Mouse (Mus musculus): Measurements from ENCODE around the gene Zfp180. TPM values are rescaled to one million over a fixed set of nuclear protein-coding genes. Genes with fewer than 3 reads are reported as not detected.
A peak's percentile ranks its signal among the peaks of the same experiment; 100 is the strongest.

Gene Zfp180
- total and polyA plus RNA-seq, 3 experiments = 21.6 to 21.9 TPM; not detected in 1

DNA sequence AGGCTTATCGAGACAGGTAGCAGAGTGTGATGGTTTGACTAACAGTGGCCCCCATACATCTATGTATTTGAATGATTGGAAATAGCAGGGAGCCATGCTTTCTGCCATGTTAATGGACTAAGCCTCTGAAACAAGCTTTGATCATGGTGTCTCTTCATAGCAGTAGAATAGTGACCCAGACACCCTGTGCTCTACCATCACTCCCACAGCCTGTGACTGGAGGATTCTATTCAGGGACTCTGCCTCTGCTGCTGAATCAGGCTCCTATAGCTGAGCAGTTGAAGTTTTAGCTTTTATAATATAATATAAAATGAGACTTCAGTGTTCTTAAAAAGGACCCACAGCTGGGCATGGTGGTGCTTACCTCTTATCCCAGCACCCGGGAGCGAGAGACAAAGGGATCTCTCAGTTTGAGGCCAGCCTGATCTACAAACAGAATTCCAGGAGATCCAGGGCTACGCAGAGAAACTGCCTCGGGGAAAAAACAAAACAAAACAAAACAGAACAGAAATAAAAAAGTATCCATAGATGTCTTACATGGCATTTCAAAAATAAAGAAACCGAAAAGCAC, 51.8 kb downstream of the Zfp180 start:
- no peaks in the 10 kb centered on the region for H3K27me3 ChIP-seq (ENCODE audit: control insufficient read depth in 1 of 2, insufficient read depth in 2 of 2, low read length in 2 of 2)
- peaks cover 0 to 8% of the 10 kb centered on the region in 2 experiments; a peak in 3 of 4 replicates for H3K4me1 ChIP-seq (ENCODE audit: control insufficient read depth in 1 of 2, insufficient read depth in 2 of 2, low read length in 2 of 2)
- H3K27ac ChIP-seq (ENCODE audit: control insufficient read depth, low read depth, low read length) = no peak overlapping the region
- peak overlapping the region; percentile 88 to 92 for H3K4me3 ChIP-seq (ENCODE audit: control insufficient read depth in 1 of 2, insufficient read depth in 1 of 2, low read depth in 2 of 2, low read length in 2 of 2)
- H3K36me3 ChIP-seq (ENCODE audit: control insufficient read depth in 1 of 2, insufficient read depth in 2 of 2, low read length in 2 of 2) = peaks cover 0 to 7% of the 10 kb centered on the region in 2 experiments; a peak in 2 of 4 replicates
- no peak for TF ChIP-seq MAX (IDR thresholded peaks at IDR 0.05; ENCODE audit: low read length)
- no peak for TF ChIP-seq TBP (IDR thresholded peaks at IDR 0.05; ENCODE audit: low read depth, low read length)
- no peak for TF ChIP-seq ETS1 (IDR thresholded peaks at IDR 0.05; ENCODE audit: low read depth, low read length)
- no peak for TF ChIP-seq MYC (IDR thresholded peaks at IDR 0.05; ENCODE audit: low read depth, low read length)
- no peak for TF ChIP-seq EP300 (IDR thresholded peaks at IDR 0.05; ENCODE audit: low read depth in 1 of 2, low read length in 2 of 2)
- no peak for TF ChIP-seq ZNF384 (IDR thresholded peaks at IDR 0.05; ENCODE audit: low read depth, low read length)
- no peak for TF ChIP-seq TCF12 (IDR thresholded peaks at IDR 0.05; ENCODE audit: low read depth, low read length)
- TF ChIP-seq SMC3 (IDR thresholded peaks at IDR 0.05; ENCODE audit: low read depth, low read length) = no peak
- TF ChIP-seq GATA1 (IDR thresholded peaks at IDR 0.05; ENCODE audit: low read depth, low read length) = no peak
- TF ChIP-seq ZKSCAN1 (IDR thresholded peaks at IDR 0.05; ENCODE audit: low read depth, low read length) = no peak
- no peak for TF ChIP-seq RCOR1 (IDR thresholded peaks at IDR 0.05; ENCODE audit: low read depth, low read length)
- no peak for TF ChIP-seq TAL1 (IDR thresholded peaks at IDR 0.05; ENCODE audit: low read length)
- H3K9ac ChIP-seq (ENCODE audit: control insufficient read depth, low read depth, low read length, poor library complexity, severe bottlenecking) = peak overlapping the region; percentile 73
- no peak for DNase-seq (ENCODE audit: low read depth, low spot score)
- H3K79me2 ChIP-seq (ENCODE audit: control insufficient read depth, insufficient read depth, low read length, poor library complexity) = no peaks in the 10 kb centered on the region; the same call in 1 of the 2 replicates
- H3K9me3 ChIP-seq (replicated peaks; ENCODE audit: insufficient read depth, low read length) = no peaks in the 10 kb centered on the region

GRCm38 (mm10) chr7:24133996-24134828, 52.5 kb downstream of the Zfp180 start, which contains the start of gene Zfp235:
Zfp235 (plus strand) TSS chr7:24134169.
- no peaks in the 10 kb centered on the region for H3K9me3 ChIP-seq (replicated peaks; ENCODE audit: insufficient read depth, low read length)
- H3K36me3 ChIP-seq (ENCODE audit: control insufficient read depth in 1 of 2, insufficient read depth in 2 of 2, low read length in 2 of 2) = peaks cover 0 to 7% of the 10 kb centered on the region in 2 experiments; a peak in 2 of 4 replicates
- no peaks in the 10 kb centered on the region; the same call in 1 of the 2 replicates for H3K79me2 ChIP-seq (ENCODE audit: control insufficient read depth, insufficient read depth, low read length, poor library complexity)
- H3K9ac ChIP-seq (ENCODE audit: control insufficient read depth, low read depth, low read length, poor library complexity, severe bottlenecking) = peak within 1 kb of the TSS; percentile 73
- H3K27ac ChIP-seq (ENCODE audit: control insufficient read depth, low read depth, low read length) = no peak within 1 kb of the TSS
- peak; percentile 92 for DNase-seq (ENCODE audit: low read depth, low spot score)
- H3K4me3 ChIP-seq (ENCODE audit: control insufficient read depth in 1 of 2, insufficient read depth in 1 of 2, low read depth in 2 of 2, low read length in 2 of 2) = peak within 1 kb of the TSS; percentile 88 to 92
- peaks cover 0 to 8% of the 10 kb centered on the region in 2 experiments; a peak in 3 of 4 replicates for H3K4me1 ChIP-seq (ENCODE audit: control insufficient read depth in 1 of 2, insufficient read depth in 2 of 2, low read length in 2 of 2)
- H3K27me3 ChIP-seq (ENCODE audit: control insufficient read depth in 1 of 2, insufficient read depth in 2 of 2, low read length in 2 of 2) = no peaks in the 10 kb centered on the region
- 0 out of 2 replicates have a peak, but pooled peaks have one; percentile 8 for TF ChIP-seq ETS1 (IDR thresholded peaks at IDR 0.05; ENCODE audit: low read depth, low read length)
- no peak for TF ChIP-seq TAL1 (IDR thresholded peaks at IDR 0.05; ENCODE audit: low read length)
- TF ChIP-seq POLR2AphosphoS2 (IDR thresholded peaks at IDR 0.05; ENCODE audit: low read length) = peak; percentile 71; the same call in 1 of the 2 replicates
- TF ChIP-seq KAT2A (conservative IDR thresholded peaks at IDR 0.05; ENCODE audit: low read depth, low read length) = peak; percentile 95
- TF ChIP-seq ZMIZ1 (IDR thresholded peaks at IDR 0.05; ENCODE audit: low read depth, low read length) = peak; percentile 45; the same call in 1 of the 2 replicates
- TF ChIP-seq MAX (IDR thresholded peaks at IDR 0.05; ENCODE audit: low read length) = peak; percentile 54; the same call in 1 of the 2 replicates
- peak; percentile 43; the same call in 1 of the 2 replicates for TF ChIP-seq NRF1 (IDR thresholded peaks at IDR 0.05; ENCODE audit: insufficient read depth, low read depth, low read length, poor library complexity, severe bottlenecking)
- peak; percentile 95 for TF ChIP-seq ELF1 (IDR thresholded peaks at IDR 0.05; ENCODE audit: low read depth, low read length)
- peak; percentile 86 for TF ChIP-seq MXI1 (IDR thresholded peaks at IDR 0.05; ENCODE audit: low read depth, low read length)
- TF ChIP-seq MAFK (IDR thresholded peaks at IDR 0.05; ENCODE audit: borderline replicate concordance, low read depth, low read length) = no peak
- TF ChIP-seq CTCF (IDR thresholded peaks at IDR 0.05 in 2 of 3, conservative IDR thresholded peaks at IDR 0.05 in 1 of 3; ENCODE audit: control insufficient read depth in 1 of 3, insufficient read depth in 1 of 3, low read depth in 2 of 3, low read length in 3 of 3, poor library complexity in 1 of 3, severe bottlenecking in 1 of 3) = no peak
- no peak for TF ChIP-seq ZC3H11A (IDR thresholded peaks at IDR 0.05; ENCODE audit: low read depth, low read length)
- TF ChIP-seq UBTF (IDR thresholded peaks at IDR 0.05; ENCODE audit: borderline replicate concordance, insufficient read depth, low read depth, low read length) = no peak
- TF ChIP-seq MAZ (IDR thresholded peaks at IDR 0.05; ENCODE audit: low read depth, low read length) = no peak
- peak; percentile 100 for TF ChIP-seq HCFC1 (IDR thresholded peaks at IDR 0.05; ENCODE audit: low read depth, low read length)
- no peak for TF ChIP-seq ZNF384 (IDR thresholded peaks at IDR 0.05; ENCODE audit: low read depth, low read length)
- TF ChIP-seq MYB (IDR thresholded peaks at IDR 0.05; ENCODE audit: low read depth, low read length) = no peak
- no peak for TF ChIP-seq CHD1 (IDR thresholded peaks at IDR 0.05; ENCODE audit: low read depth, low read length)
- no peak for TF ChIP-seq POLR2AphosphoS5 (IDR thresholded peaks at IDR 0.05; ENCODE audit: borderline replicate concordance, low read depth, low read length)
- TF ChIP-seq POLR2A (IDR thresholded peaks at IDR 0.05; ENCODE audit: control insufficient read depth in 1 of 2, insufficient read depth in 1 of 2, low read depth in 1 of 2, low read length in 2 of 2, poor library complexity in 1 of 2) = peak; percentile 51 to 80; a peak in 3 of 4 replicates
- no peak for TF ChIP-seq ZKSCAN1 (IDR thresholded peaks at IDR 0.05; ENCODE audit: low read depth, low read length)

All from MEL (cell line).